ENCODE assay signal across 17 mouse cellular contexts in genomic region chr17:30821115-30821514, GRCm38 (mm10).
DNase-seq lines count a peak whose midpoint lies in the region; ATAC-seq and TF ChIP-seq lines count a peak whose summit lies in the region.
"Had no signal": no experiment of that assay in that cellular context is flagged by ENCODE, and none has a peak within 500 bp of the region (broad histone marks: within the 10 kb centered on the region; RNA-seq: fewer than 3 reads in every experiment).

No protein-coding gene starts in this region.

- no peak for ATAC-seq in forebrain, postnatal 0 days
- ATAC-seq: forebrain, embryonic 16.5 days; intestine, embryonic 16.5 days had no signal

- DNase-seq in lung, postnatal 10 days: peak; percentile 30
- no peak for DNase-seq in lung, postnatal 25 days (ENCODE audit: low spot score)
- DNase-seq in heart, adult 9 months (ENCODE audit: low spot score in 2 of 2): peak; percentile 32 to 33
- DNase-seq in heart, postnatal 10 days: peak; percentile 59 to 68
- DNase-seq in forebrain, postnatal 0 days: no peak
- DNase-seq in frontal cortex, postnatal 14 days (ENCODE audit: low spot score in 2 of 2): no peak
- DNase-seq in ovary, postnatal 14 days (ENCODE audit: low spot score): no peak
- DNase-seq: cerebellum, postnatal 36 days; gastrocnemius, postnatal 10 days; kidney, postnatal 25 days; liver; lung, adult 2 months; thymus, postnatal 4 days had no signal

- H3K9ac ChIP-seq in forebrain, postnatal 0 days: no peak overlapping the region
- H3K9ac ChIP-seq: hindbrain, embryonic 12.5 days had no signal

- H3K4me2 ChIP-seq in forebrain, postnatal 0 days (ENCODE audit: low read depth): no peak overlapping the region
- H3K4me2 ChIP-seq: hindbrain, embryonic 12.5 days had no signal

- no peaks in the 10 kb centered on the region for H3K4me1 ChIP-seq in forebrain, postnatal 0 days (ENCODE audit: insufficient read depth)
- H3K4me1 ChIP-seq: megakaryocyte, embryonic 14.5 days had no signal

- H3K27ac ChIP-seq in forebrain, postnatal 0 days (ENCODE audit: low read depth, low read length): no peak overlapping the region
- H3K27ac ChIP-seq: hindbrain, embryonic 12.5 days had no signal

- no peaks in the 10 kb centered on the region for H3K9me3 ChIP-seq in forebrain, postnatal 0 days (ENCODE audit: low read length)
- H3K9me3 ChIP-seq: hindbrain, embryonic 12.5 days had no signal

- H3K4me3 ChIP-seq in forebrain, postnatal 0 days (ENCODE audit: low read depth, low read length): no peak overlapping the region
- H3K4me3 ChIP-seq: hindbrain, embryonic 12.5 days; megakaryocyte, embryonic 14.5 days had no signal

- intact Hi-C loops in heart, postnatal 10 days (cut with DNase I): no loop called here

- H3K27me3 ChIP-seq in forebrain, postnatal 0 days (ENCODE audit: insufficient read depth, low read length): no peaks in the 10 kb centered on the region
- H3K27me3 ChIP-seq: hindbrain, embryonic 12.5 days had no signal

- WGBS in forebrain, postnatal 0 days: 83% methylated on average over 6 of the region's 6 CpGs

- no peak for TF ChIP-seq CTCF in forebrain, postnatal 0 days (IDR thresholded peaks at IDR 0.05; ENCODE audit: low read depth)

- no peaks in the 10 kb centered on the region for H3K36me3 ChIP-seq in forebrain, postnatal 0 days (ENCODE audit: insufficient read depth)
- H3K36me3 ChIP-seq: hindbrain, embryonic 12.5 days had no signal

Comparison
In these comparisons a context has a peak if more than half of its experiments do, and no peak if none do; other contexts are left out.
1. DNase-seq: peak in lung, postnatal 10 days (single experiment), heart, adult 9 months (2 of 2) and heart, postnatal 10 days (2 of 2); none in lung, postnatal 25 days (single experiment), forebrain, postnatal 0 days (single experiment), frontal cortex, postnatal 14 days (0 of 2) and ovary, postnatal 14 days (single experiment).